Mouse (Mus musculus): Measurements from ENCODE around the gene Pramef17.
"Not testable (repeated sequence)": the region's sequence is repeated elsewhere in the genome, so short reads cannot be mapped to it uniquely, and the experiment has no call there.

The Pramef17 gene

DNA sequence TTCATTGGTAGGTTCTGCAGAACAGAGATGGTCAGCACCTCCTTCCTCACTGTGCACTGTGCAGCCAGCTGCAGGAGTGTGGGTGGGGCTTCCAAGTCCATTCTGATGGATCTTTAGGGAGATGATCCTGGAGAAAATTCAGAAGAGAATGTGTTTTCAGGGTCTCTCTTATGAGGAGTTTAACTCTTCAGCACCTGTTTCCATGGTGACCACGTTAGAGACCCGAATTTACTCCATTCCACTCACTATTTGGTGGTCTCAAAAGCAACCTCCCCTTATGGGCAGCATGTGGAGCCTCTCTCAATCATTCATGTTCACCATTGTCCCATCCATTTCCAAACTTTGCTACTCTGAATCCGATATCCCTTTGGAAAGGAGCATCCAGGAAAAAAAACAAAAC lies at the start of gene Pramef17:
Gene Pramef17 (minus strand): TSS at position 101 of the 400 bp plus-strand sequence.
- DNase-seq = not testable (repeated sequence)

GRCm38 (mm10) chr4:143988126-143988525 lies 6.0 kb downstream of the Pramef17 start:
- DNase-seq = not testable (repeated sequence)

DNA sequence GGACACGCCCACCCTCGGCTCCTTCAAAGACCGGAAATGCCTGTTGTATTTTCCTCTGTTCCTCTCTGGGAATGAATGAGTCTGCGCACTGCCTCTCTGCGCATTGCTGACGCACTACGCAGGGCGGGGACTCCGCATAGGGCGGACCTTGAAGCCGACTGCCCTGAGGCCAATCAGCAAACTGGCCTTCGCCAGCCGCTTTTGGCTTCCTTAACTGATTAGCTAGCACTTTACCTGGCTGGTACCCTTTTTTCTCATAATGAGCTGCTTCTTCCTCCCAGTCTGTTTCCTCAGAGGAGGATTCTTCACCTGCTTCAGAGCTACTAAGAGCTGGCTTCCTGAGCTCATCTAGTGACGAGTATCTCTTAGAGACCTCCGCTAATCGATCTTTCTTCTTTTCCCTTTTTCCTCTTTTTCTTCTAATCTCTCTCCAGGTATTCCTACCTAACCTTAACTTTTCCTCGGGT lies 6.7 kb downstream of the Pramef17 start:
- not testable (repeated sequence) for DNase-seq

DNA sequence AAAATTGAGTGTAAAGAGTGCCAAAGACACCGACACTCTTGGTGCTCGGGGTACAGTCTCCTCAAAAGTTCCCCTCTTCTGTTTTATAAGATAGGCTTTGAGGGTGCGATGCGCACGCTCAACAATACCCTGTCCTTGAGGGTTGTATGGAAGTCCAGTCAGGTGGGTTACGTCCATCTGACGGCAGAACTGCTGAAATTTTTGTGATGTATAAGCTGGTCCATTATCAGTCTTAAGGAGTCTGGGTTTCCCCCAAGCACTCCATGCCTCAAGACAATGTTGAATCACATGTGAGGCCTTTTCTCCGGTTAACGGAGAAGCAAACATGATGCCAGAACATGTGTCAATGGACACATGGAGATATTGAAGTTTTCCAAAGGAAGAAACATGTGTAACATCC lies 8.4 kb downstream of the Pramef17 start:
- DNase-seq = not testable (repeated sequence)

DNA sequence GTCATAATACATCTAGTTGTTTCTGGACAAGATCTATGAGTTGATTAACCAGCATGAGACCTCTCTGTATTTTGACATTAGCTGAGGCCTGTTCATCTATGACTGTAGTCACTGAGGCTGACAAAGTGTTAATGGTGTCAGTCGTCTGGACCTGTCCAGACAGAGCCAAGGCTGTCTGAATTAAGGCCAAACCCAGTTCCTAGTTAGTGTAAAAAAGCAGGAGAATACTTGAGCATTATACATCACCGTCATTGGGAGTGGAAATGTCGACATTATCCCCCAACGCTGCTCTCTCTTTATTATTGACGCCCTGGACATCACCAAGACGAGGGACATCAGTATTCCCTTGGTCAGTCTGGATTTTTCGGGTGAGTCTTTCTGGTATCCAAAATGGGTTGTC lies 9.0 kb downstream of the Pramef17 start:
- DNase-seq = not testable (repeated sequence)

DNA sequence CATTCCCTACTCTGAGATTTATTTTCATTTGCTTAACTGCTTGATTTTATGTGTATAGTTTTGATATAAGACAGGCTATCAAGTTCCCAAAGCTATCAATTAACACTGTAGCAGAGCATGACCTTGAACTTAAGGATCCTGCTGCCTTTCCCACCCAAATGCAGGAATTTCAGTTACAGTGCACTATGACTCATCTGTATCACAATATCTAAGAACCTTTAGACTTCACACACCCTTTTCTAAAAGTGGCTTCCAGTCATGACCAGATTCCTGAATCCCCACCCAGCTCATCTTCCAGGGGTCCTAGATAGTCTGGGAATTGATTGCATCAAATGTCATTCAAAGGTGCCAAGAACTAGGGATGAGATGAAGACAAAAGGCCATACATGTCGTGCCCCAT lies 10.7 kb downstream of the Pramef17 start:
- DNase-seq = not testable (repeated sequence)

GRCm38 (mm10) chr4:143966850-143967249 lies 27.3 kb downstream of the Pramef17 start, which contains the start of gene Gm13101:
TSS of gene Gm13101 (minus strand) at chr4:143966950.
- not testable (repeated sequence) for DNase-seq

DNA sequence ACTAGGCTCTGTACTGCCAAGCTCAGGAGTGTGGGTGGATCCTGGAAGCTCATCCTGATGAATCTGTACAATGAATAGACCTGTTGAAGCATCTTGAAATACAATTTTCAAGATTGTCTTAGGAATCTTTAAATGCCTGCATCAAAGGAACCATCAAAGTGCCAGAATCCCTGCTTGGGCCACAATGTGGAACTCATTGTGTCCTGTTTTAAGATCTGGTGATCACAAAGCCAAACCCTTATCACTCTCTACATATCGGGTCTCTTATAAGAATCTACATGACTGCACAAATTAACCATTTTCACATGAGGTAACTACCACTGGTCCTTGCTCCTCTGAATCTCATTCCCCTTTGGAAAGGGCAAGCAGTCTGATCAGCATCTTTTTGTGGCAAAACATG lies 43.3 kb downstream of the Pramef17 start, which contains the start of gene Pramef25:
Gene Pramef25 (minus strand): TSS at position 101 of the 400 bp plus-strand sequence.
- not testable (repeated sequence) for DNase-seq

All from embryo, embryonic 11 days (tissue).